Mouse (Mus musculus) embryo, embryonic 10.5 days (tissue): Measurements from ENCODE around the gene Nrp1.

ENCODE experiments used
- DNase-seq: peaks from one replicate; pipeline ENCODE4 v3.0.0-alpha.2; 2015; ENCODE audit warnings: low spot score

Nrp1 gene

DNA sequence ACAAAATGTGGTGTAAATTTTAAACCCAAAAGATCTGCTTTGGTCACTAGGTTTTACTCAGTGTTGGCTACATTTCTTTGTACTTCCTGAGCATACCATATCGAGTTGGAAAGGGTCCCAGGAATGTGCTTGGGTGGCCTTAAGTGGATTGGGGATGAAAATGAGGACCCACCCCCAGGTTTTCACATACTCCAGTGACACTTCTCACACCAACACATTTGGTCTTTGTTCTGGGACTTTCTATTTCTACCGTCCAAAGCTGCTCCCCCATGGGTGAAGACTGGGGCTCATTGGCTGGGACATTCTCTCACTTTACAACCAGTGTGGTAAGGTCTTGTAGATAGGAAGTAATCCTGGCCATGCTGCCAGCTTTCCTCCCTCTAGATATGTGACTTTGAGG is 111.7 kb downstream of the Nrp1 start:
- DNase-seq, result no peak

DNA sequence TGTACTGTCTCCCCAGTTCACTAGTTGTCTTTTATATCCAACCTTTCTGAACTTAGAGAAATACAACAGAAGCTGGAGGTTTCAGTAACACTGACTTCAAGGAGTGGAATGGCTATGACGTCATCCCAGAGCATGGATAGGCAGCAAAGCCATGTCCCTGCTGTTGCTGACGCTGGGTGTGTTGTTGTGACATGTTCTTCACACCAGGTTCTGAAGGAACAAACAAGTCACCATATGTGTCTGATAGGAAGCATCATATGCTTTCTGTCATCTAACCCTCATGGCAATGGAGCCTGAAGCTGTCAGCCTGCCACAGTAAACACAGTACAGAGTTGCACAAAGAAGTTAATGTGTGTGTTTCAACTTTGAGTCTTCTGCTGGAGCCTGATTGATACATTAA is 112.8 kb downstream of the Nrp1 start:
- no peak for DNase-seq

DNA sequence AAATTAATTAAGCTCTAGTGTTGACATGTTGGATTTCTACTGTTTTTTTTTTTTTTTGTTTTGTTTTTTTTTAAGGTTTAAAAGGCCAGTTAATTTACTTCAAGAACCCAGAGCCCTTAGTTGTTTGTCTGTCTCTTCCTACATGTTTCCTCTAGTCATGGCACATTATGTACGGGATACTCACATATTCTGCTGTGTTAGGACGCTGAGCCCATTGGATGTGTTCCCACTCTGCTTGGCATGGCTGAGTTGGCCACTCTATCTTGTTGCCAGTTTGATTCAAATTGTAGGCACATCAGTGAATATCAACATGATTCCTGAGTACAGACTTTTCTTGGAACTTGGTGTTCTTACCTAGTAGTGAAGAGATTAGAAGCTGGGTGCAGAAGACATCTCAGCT is 114.5 kb downstream of the Nrp1 start:
- DNase-seq, result no peak

DNA sequence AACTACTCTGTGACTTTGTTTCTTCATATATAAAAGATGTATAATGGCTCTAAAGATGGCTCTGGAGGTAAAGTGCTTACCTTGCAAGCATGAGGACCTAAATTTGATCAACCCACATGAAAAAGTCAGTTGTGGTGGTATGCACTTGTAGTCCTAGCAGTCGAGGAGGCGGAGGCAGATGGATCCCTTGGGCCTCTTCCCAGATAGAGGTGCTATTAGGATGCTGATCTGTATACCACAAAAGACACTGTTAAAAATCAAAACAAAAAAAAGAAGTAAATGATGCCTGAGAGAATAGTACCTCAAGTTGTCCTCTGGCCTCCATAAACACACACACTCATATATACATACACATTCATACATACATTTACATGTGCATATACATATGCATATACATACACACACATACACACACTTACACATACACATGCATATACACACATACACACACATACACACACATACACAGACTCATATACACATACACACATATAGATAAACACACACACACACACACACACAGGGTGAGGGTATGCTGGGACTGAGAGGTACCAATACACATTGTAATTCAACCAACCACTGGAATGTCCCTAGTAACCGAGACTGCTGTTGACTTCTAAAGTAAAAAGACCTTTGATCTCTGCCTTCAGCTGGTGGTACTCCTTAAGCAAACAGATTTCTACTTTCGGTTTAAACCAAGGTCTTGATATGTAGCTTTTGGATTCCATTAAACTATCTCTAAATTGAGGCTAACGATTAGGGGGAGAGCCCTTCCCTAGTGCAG is 115.2 kb downstream of the Nrp1 start:
- DNase-seq, result no peak

DNA sequence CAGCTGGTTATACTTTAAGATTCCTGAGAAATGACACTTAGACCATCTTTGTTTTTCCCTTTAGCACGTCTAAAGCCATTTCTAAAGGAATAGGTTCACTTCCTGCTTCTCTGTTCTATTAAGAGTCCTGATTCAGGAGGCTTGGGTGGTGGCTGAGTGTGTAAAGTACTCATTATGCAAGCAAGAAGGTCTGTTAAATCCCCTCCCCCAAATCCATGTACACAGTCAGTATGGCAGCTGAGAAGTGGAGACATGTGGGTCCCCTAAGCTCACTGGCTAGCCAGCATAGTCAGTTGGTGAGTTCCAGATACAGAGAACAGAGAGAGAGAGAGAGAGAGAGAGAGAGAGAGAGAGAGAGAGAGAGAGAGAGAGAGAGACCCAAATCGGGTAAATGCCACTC is 116.2 kb downstream of the Nrp1 start:
- DNase-seq, result no peak

DNA sequence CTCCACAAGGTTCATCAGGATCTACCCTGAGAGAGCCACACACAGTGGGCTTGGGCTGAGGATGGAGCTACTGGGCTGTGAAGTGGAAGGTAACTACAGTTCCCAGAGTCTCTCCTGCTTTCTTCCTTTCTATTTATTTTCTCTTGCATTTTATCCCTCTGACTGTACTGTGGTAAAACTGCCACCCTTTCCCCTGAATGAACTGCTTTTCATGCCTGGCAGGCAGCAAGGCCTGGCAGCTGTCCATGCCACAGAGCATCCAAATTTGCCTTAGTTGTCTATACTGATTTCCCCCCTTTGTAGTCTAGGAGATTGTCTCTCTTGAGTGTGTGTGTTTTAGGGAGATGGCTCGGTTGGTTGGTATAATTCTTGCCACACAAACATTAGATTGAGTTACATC is 117.8 kb downstream of the Nrp1 start:
- DNase-seq, result no peak

DNA sequence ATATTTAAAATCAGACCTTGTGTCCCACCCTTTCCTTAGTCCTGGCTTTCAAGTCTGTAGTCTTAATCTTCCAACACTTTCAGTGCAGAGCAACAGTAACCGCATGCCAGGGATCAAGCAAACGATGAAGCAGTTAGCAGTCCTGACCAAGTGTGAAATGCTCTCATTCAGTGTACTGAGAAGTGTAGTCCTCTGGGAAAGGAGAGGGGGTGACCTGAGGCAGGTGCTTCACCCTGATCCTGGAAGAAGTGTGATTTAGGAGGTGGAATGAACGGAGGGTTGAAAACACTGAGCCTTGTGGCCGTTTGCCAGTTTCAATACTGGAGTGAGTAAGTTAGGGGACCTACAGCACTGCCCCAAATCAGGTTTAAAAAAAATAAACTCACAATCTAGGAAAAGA is 119.6 kb downstream of the Nrp1 start:
- no peak for DNase-seq

DNA sequence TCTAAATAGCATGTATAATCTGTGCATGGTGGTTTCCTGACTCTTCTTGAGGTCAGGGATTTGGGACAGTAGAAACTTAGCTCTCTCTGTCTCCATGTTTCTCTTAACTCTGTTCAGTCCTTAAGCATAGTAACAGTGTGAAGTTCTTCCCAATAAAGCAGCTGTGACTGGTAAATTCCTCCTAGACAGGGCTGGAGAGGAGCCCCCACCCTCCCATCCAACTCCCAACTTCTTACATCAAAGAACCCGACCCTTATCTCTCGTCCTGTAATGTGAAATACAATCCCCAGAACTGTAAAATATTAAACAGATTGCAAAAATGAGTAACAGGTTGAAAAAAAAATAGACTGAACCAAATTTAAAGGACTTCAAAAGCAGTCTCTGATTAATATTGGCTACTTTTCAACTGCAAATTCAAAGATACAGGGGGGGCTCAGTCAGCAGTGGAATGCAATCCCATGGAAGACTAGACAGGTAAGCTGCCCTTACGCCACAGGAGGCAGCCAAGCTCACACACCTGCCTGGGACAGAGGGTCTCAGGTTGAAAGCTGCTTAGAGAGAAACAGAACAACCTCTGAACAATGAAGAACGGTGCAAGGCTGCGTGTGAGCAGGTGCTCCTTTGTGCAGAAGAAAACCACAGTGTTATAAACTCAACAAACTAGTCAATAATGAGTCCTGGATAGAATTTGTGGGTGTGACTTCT is 121.1 kb downstream of the Nrp1 start:
- DNase-seq, result no peak

- DNase-seq, result no peak
Observed at GRCm38 (mm10) chr8:128480896-128481665, 122.7 kb downstream of the Nrp1 start.

- DNase-seq, result no peak
Observed at GRCm38 (mm10) chr8:128483344-128483743, 124.9 kb downstream of the Nrp1 start.

DNA sequence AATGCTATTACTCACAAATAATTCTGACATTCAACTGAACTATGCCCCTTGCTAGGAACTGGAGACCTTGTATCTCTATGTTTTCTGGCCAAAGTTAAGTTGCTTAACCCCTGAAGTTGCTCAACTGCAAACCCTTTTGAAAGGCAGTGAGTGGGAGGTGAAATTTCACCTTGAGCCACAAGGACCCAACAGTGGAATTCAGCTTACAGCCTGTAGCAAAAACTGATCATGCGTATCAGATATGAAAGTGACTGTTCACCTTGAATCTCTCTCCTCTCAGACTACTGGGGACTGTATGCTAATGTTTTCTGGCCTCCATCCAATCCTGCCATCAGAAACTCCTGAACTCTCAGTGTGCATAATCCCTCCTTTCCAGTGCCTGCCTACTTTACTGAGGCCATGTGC is 126.3 kb downstream of the Nrp1 start:
- DNase-seq, result no peak

DNA sequence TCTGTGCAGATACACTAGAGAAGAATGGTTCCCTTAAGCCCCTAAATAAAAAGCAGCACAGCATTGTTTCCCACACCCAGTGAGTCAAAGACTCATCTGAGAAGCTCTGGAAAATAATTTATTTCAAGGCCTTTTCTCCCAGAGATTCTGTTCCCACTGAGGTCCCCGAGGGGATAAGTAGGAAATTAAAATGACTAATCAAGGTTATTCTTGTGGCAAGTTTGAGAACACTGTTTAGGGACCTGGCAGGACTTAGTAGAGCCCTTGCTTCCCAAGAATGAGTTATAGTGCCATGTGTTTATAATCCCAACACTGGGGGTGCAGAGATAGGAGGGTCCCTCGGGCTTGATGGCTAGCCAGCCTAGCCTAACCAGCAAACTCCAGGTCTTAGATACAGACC is 127.6 kb downstream of the Nrp1 start:
- DNase-seq, result no peak

DNA sequence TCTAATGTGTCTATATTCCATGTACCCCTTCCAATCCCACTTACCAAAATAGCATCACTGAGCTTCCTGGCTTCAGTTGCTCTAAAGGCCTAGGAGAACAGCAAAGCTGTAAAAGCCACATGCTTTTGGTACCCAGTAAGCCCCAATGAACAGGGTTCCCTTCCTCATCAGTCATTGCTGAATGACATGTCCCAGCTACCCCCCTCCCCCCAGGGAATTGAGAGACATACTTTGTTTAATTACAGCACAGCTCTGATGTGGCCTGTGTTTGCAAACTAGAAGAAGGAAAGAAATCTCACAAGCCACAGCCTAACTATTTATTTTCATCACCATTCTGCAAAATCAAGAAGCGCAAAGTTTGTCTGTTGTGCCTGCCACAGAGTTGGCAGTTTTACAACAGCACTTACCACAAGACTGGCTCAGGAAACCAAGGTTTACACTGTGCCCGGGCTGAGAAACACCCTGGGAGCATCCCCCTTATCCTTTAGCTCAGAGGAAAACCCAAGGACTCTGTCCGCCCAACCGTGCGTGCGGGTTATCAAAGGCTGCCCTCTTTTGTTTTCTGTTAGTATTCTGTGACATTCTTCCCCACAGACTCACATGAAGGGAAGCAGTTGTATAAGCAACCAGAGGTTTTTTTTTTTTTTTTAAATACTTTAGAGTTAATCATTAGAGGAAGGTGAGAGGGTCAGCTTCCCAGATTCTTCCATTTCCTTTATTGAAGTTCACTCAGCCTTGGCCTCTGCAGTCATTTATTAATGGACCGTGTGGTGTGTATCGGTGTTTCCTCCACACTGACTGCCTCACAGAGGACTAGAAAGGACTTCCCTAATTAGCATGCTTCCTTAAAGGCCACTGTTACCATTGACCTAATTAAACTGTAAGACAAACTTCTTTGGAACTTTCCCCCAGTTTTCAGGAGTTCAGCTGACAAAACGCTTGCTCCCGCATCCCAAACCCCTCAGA is 129.8 kb downstream of the Nrp1 start:
- DNase-seq, result peak; percentile 68

DNA sequence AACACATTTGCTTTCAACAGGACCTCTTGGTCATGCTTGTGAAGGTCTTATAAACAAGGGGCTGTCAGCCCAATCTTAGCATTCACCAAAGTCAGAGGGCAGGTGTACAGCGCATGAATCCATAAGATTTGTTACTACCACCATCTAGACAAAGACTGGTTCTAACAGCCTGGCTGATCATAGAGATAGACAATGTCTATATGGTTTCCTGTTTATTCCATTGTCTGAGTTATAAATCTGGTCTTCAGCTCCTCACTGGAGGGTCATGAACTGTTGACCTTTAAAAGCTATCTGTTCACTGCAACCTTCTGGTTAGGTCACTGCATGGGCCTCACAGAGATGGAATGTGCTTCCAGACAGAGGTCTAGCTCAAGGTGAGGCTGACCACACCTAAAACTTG is 130.9 kb downstream of the Nrp1 start:
- peak; percentile 11 for DNase-seq

GRCm38 (mm10) chr8:128491126-128492067 is 133.0 kb downstream of the Nrp1 start:
- DNase-seq, result peak; percentile 95

GRCm38 (mm10) chr8:128493801-128494200 is 135.4 kb downstream of the Nrp1 start:
- DNase-seq, result no peak

- DNase-seq, result no peak
Observed at GRCm38 (mm10) chr8:128498836-128499235, 140.4 kb downstream of the Nrp1 start.

GRCm38 (mm10) chr8:128504136-128504829 is 145.9 kb downstream of the Nrp1 start:
- DNase-seq, result no peak

- no peak for DNase-seq
Observed at GRCm38 (mm10) chr8:128505866-128506265, 147.5 kb downstream of the Nrp1 start.

DNA sequence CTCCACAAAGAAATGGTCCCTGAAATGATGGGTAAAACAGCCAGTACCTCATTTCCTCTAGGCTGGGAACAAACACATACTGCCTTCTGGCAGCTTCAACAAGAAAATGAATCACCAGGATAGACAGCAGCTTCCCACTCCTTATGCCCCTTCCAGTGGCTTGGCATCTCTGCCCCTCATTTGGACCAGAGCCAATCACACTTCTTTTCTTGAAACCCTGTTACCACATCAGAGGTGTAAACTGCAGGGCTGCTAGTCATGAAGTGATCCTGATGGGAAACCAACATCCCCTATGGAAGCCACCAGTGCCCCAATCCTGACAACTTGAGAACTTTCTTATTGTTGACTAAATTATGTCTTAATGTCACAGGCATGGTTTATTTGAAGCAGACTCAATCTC is 150.3 kb downstream of the Nrp1 start:
- no peak for DNase-seq
